Mouse (Mus musculus): Measurements from ENCODE around the gene Wasf1.

Wasf1 gene

GRCm38 (mm10) chr10:40895765-40896164 is 12.5 kb downstream of the Wasf1 start:
- DNase-seq (ENCODE audit: low read depth, low spot score), result no peak

- DNase-seq (ENCODE audit: low read depth, low spot score), result no peak
Measured at GRCm38 (mm10) chr10:40896656-40897055, 13.4 kb downstream of the Wasf1 start.

- DNase-seq (ENCODE audit: low read depth, low spot score), result no peak
Measured at GRCm38 (mm10) chr10:40901786-40902185, 18.5 kb downstream of the Wasf1 start.

GRCm38 (mm10) chr10:40906131-40906530 is 22.9 kb downstream of the Wasf1 start:
- DNase-seq (ENCODE audit: low read depth, low spot score), result no peak

GRCm38 (mm10) chr10:40906802-40907201 is 23.5 kb downstream of the Wasf1 start:
- no peak for DNase-seq (ENCODE audit: low read depth, low spot score)

GRCm38 (mm10) chr10:40908580-40908979 is 25.3 kb downstream of the Wasf1 start:
- no peak for DNase-seq (ENCODE audit: low read depth, low spot score)

- no peak for DNase-seq (ENCODE audit: low read depth, low spot score)
Measured at GRCm38 (mm10) chr10:40910811-40911210, 27.5 kb downstream of the Wasf1 start.

GRCm38 (mm10) chr10:40915240-40915639 is 32.0 kb downstream of the Wasf1 start:
- DNase-seq (ENCODE audit: low read depth, low spot score), result no peak

- no peak for DNase-seq (ENCODE audit: low read depth, low spot score)
Measured at GRCm38 (mm10) chr10:40918669-40919440, 35.6 kb downstream of the Wasf1 start.

- no peak for DNase-seq (ENCODE audit: low read depth, low spot score)
Measured at GRCm38 (mm10) chr10:40919464-40919863, 36.2 kb downstream of the Wasf1 start.

GRCm38 (mm10) chr10:40932995-40933394 is 49.7 kb downstream of the Wasf1 start:
- no peak for DNase-seq (ENCODE audit: low read depth, low spot score)

- DNase-seq (ENCODE audit: low read depth, low spot score), result no peak
Measured at GRCm38 (mm10) chr10:40936160-40936726, 53.0 kb downstream of the Wasf1 start.

GRCm38 (mm10) chr10:40937569-40937968 is 54.3 kb downstream of the Wasf1 start:
- no peak for DNase-seq (ENCODE audit: low read depth, low spot score)

GRCm38 (mm10) chr10:40942688-40943087 is 59.4 kb downstream of the Wasf1 start:
- DNase-seq (ENCODE audit: low read depth, low spot score), result no peak

- DNase-seq (ENCODE audit: low read depth, low spot score), result no peak
Measured at GRCm38 (mm10) chr10:40950176-40950575, 66.9 kb downstream of the Wasf1 start.

- DNase-seq (ENCODE audit: low read depth, low spot score), result peak; percentile 71
Measured at GRCm38 (mm10) chr10:40956206-40956605, 72.9 kb downstream of the Wasf1 start.

GRCm38 (mm10) chr10:40961365-40961764 is 78.1 kb downstream of the Wasf1 start:
- DNase-seq (ENCODE audit: low read depth, low spot score), result no peak

GRCm38 (mm10) chr10:40962008-40962407 is 78.7 kb downstream of the Wasf1 start:
- DNase-seq (ENCODE audit: low read depth, low spot score), result no peak

GRCm38 (mm10) chr10:40964546-40964945 is 81.3 kb downstream of the Wasf1 start:
- DNase-seq (ENCODE audit: low read depth, low spot score), result peak; percentile 73

GRCm38 (mm10) chr10:40968551-40968950 is 85.3 kb downstream of the Wasf1 start:
- no peak for DNase-seq (ENCODE audit: low read depth, low spot score)

GRCm38 (mm10) chr10:40969372-40970033 is 86.2 kb downstream of the Wasf1 start:
- DNase-seq (ENCODE audit: low read depth, low spot score), result no peak

- DNase-seq (ENCODE audit: low read depth, low spot score), result peak; percentile 74
Measured at GRCm38 (mm10) chr10:40970601-40971245, 87.4 kb downstream of the Wasf1 start.

Measured in telencephalon, adult 2 months (tissue).